Mouse (Mus musculus) hindbrain, embryonic 12.5 days (tissue): ENCODE measurements at regions not wholly inside any gene's neighbourhood (a gene's known extent, or its start where the extent isn't known, plus 50 kb on each side); places are given as distances from the start of the nearest gene placed in this dataset.
"Not testable (repeated sequence)": the region's sequence is repeated elsewhere in the genome, so short reads cannot be mapped to it uniquely, and the experiment has no call there.

Experiments
- ATAC-seq: fragments of 200-750 bp; cut with Nextera tagmentation; 2 replicates; pipeline ENCODE4 v1.8.0; 2017; ENCODE audit warnings: moderate TSS enrichment; ENCODE audit not compliant: low FRiP score
- H3K27ac ChIP-seq: fragments of 300-500 bp; sonication (generic); 2 replicates; pipeline ENCODE4 v1.5.1; 2016; ENCODE audit warnings: mild to moderate bottlenecking
- H3K27me3 ChIP-seq: fragments of 300-500 bp; sonication (generic); 2 replicates; pipeline ENCODE4 v1.6.1; 2016; ENCODE audit warnings: mild to moderate bottlenecking
- H3K36me3 ChIP-seq: fragments of 300-500 bp; sonication (generic); 2 replicates; pipeline ENCODE4 v1.6.1; 2016; ENCODE audit warnings: mild to moderate bottlenecking
- H3K4me1 ChIP-seq: fragments of 300-500 bp; sonication (generic); 2 replicates; pipeline ENCODE4 v1.6.1; 2016
- H3K4me2 ChIP-seq: fragments of 300-500 bp; sonication (generic); replicated peaks from 2 replicates; pipeline ENCODE4 v1.6.1; 2016; ENCODE audit warnings: mild to moderate bottlenecking
- H3K4me3 ChIP-seq: fragments of 300-500 bp; sonication (generic); 2 replicates; pipeline ENCODE4 v1.5.1; 2016; ENCODE audit warnings: mild to moderate bottlenecking
- H3K9ac ChIP-seq: fragments of 300-500 bp; sonication (generic); 2 replicates; pipeline ENCODE4 v1.6.1; 2016; ENCODE audit warnings: mild to moderate bottlenecking, moderate library complexity
- H3K9me3 ChIP-seq: fragments of 300-500 bp; sonication (generic); replicated peaks from 2 replicates; pipeline ENCODE4 v1.6.1; 2016; ENCODE audit warnings: mild to moderate bottlenecking
- WGBS: fragments of 180-500 bp; shearing (Covaris S2); methylation state at CpG from one replicate; pipeline ENCODE4 v1.1.7; 2016; 5-methylcytosine and 5-hydroxymethylcytosine counted together

DNA sequence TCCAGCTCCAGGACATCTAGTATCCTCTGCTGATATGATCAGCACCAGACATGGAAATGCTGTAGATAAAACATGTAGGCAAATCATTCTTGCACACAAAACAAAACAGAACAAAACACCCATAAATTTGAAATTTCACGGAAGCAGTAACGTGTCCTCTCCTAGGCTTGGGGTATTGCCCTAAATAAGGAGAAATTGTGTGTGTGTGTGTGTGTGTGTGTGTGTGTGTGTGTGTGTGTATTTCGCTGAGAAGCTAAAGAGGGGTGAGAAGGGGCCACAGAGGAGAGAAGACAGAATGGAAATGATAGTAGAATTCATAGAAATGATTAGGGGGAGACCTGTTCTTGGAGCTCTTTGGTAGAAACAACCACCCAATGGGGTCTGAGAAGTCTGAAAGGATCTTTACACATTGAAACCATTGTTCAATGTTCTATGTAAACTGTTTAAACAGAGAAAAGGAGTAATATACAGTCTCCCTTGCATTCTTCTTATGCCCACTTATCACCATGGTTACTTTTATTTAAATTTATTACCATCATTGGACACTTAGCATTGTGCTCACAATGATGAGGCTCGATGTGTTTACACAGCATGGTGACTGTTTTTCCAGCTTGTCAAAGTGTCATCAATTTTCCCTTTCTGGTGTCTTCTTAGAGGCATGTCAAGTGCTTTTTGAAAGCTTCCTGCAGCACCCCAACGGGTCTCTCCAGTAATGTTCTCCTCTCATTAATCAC is 317.3 kb upstream of the 4933412E24Rik start:
- Histone ChIP-seq H3K9ac (no peak overlapping the region), H3K27me3 (no peaks in the 10 kb centered on the region), H3K4me2 (no peak overlapping the region), H3K4me1 (no peaks in the 10 kb centered on the region), H3K27ac (no peak overlapping the region), H3K36me3 (no peaks in the 10 kb centered on the region), H3K4me3 (no peak overlapping the region), H3K9me3 (no peaks in the 10 kb centered on the region)
- 59% methylated on average over 5 of the region's 5 CpGs for WGBS
- ATAC-seq = no peak

DNA sequence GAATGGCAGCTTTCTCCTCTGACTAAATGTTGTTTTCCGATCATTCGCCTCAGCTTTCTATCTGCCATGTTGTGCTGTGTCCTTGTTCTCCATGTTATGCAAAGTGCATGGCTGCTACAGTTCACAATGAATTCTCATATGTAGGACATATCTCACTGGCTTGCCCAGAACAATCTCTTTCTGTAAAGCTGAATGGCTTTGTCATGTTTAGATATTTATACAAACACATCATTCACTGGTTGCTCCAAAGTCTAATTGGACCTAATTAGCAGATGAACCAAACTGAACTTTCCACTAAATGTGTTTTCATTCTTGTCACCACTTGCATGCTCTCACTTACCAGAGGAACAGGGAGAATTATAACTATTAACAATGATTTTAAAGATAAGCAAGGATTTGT is 301.2 kb upstream of the 4933412E24Rik start:
- Histone ChIP-seq H3K4me2 (no peak overlapping the region), H3K9me3 (no peaks in the 10 kb centered on the region), H3K36me3 (no peaks in the 10 kb centered on the region), H3K27ac (no peak overlapping the region), H3K27me3 (no peaks in the 10 kb centered on the region), H3K9ac (no peak overlapping the region), H3K4me1 (no peaks in the 10 kb centered on the region), H3K4me3 (no peak overlapping the region)
- ATAC-seq = no peak
- 93% methylated on average over 2 of the region's 2 CpGs for WGBS

DNA sequence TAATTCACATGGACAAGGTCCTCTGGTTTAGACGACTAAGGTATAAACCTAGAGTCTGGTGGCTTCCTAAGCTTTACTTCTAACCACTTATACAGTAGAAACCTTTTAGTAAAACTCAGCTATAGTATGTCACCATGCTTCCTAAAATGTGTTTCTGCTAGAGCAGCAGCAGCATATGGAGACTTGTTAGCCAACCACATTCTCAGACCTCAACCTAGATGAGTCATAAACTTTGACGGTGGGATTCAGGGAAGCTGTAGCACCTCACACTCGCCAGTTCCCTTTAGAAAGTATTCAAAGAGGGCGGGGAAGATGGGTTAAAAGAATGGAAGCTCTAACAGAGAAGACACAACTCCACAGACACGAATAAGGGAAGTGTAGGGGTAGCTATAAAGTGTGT is 298.8 kb upstream of the 4933412E24Rik start:
- WGBS = 79% methylated on average over 5 of the region's 5 CpGs
- no peaks in the 10 kb centered on the region for H3K9me3 ChIP-seq
- H3K27me3 ChIP-seq = no peaks in the 10 kb centered on the region
- H3K27ac ChIP-seq = no peak overlapping the region
- ATAC-seq = no peak
- no peaks in the 10 kb centered on the region for H3K4me1 ChIP-seq
- H3K36me3 ChIP-seq = no peaks in the 10 kb centered on the region
- no peak overlapping the region for H3K4me2 ChIP-seq
- no peak overlapping the region for H3K9ac ChIP-seq
- no peak overlapping the region for H3K4me3 ChIP-seq

DNA sequence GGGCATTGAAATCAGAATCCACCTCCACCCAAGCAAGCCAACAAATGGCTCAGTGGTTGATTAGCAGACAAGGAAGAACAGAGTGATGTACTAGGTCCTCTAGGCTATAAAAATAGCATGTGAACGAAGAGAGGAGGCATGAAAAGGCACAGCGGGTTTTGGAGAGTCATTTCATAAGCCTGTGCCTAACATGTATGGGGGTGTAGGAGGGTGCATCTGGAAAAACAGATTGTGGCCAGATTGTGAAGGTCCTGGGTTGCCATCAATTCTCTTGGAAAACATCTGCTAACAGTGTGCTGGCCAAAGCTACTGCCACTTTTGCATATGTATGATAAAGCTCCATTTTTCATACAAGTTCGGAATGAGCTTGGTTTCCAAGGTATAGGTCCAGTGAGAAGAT is 293.5 kb upstream of the 4933412E24Rik start:
- 80% methylated on average over 3 of the region's 3 CpGs for WGBS
- Histone ChIP-seq H3K9me3 (no peaks in the 10 kb centered on the region), H3K4me1 (no peaks in the 10 kb centered on the region), H3K9ac (no peak overlapping the region), H3K27ac (no peak overlapping the region), H3K27me3 (no peaks in the 10 kb centered on the region), H3K4me2 (no peak overlapping the region), H3K4me3 (no peak overlapping the region), H3K36me3 (no peaks in the 10 kb centered on the region)
- ATAC-seq = no peak

DNA sequence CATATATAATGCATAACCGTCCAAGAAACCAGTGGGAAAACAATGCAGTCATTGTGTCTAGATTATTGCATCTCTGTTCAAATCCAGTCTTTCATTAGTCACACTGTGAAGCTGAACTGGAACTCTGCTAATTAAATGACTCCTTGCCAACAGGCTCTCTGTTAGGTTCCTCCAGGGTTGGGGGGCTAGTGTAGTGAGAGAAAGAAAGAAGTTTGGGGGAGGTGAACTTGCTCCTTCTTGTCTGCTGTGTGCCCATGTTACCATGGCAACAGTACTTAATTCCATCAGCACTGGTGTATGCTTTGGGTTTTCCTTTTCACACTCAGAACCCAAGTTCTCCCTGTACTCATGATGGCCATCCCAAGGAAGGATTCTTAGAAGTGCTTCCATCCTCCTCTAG is 292.6 kb upstream of the 4933412E24Rik start:
- Histone ChIP-seq H3K4me2 (no peak overlapping the region), H3K27ac (no peak overlapping the region), H3K9me3 (no peaks in the 10 kb centered on the region), H3K4me1 (no peaks in the 10 kb centered on the region), H3K36me3 (no peaks in the 10 kb centered on the region), H3K27me3 (no peaks in the 10 kb centered on the region), H3K4me3 (no peak overlapping the region), H3K9ac (no peak overlapping the region)
- 55% methylated on average over 1 of the region's 1 CpGs for WGBS
- ATAC-seq = no peak

DNA sequence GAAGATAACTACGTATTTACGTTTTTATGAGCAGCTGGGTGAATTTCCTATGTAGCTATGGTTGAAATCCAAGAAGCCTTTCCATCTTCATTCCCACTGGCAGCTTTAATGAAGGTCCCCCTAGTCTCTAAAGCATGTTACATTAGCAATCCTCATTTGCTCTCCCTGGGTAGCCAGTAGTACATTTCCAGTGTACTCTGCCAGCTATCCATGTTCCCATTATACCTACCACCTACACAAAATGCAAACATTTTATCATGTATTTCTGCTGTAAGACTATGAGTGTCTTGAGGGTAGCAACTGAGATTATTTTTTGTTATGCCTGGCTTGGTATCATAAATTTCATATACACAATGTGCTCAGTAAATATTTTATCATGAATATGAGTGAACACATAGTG is 291.7 kb upstream of the 4933412E24Rik start:
- Histone ChIP-seq H3K27ac (no peak overlapping the region), H3K4me3 (no peak overlapping the region), H3K9ac (no peak overlapping the region), H3K4me1 (no peaks in the 10 kb centered on the region), H3K4me2 (no peak overlapping the region), H3K27me3 (no peaks in the 10 kb centered on the region), H3K9me3 (no peaks in the 10 kb centered on the region), H3K36me3 (no peaks in the 10 kb centered on the region)
- no peak for ATAC-seq
- 85% methylated on average over 2 of the region's 2 CpGs for WGBS

DNA sequence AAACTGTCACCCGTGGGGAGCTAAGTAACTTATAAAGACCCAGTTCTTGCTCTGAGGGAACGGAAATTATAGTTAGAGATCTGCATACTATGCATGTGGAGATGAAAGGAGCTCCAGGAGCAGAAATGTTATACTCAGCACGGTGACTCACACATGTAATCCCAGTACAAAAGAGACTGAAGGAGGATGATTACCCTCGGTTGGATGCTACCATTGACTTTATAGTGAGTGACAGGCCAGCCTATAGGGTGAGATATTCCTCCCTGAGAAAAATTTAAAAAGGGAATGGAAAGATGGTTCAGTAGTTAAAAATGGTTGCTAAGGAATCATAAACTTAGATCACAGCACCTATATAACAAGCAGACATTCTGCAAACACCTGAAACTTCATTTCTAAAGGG is 287.1 kb upstream of the 4933412E24Rik start:
- 70% methylated on average over 4 of the region's 4 CpGs for WGBS
- no peak overlapping the region for H3K9ac ChIP-seq
- H3K27me3 ChIP-seq = no peaks in the 10 kb centered on the region
- no peak overlapping the region for H3K4me2 ChIP-seq
- no peaks in the 10 kb centered on the region for H3K4me1 ChIP-seq
- no peaks in the 10 kb centered on the region for H3K9me3 ChIP-seq
- ATAC-seq = no peak
- no peaks in the 10 kb centered on the region for H3K36me3 ChIP-seq
- H3K4me3 ChIP-seq = no peak overlapping the region
- no peak overlapping the region for H3K27ac ChIP-seq

DNA sequence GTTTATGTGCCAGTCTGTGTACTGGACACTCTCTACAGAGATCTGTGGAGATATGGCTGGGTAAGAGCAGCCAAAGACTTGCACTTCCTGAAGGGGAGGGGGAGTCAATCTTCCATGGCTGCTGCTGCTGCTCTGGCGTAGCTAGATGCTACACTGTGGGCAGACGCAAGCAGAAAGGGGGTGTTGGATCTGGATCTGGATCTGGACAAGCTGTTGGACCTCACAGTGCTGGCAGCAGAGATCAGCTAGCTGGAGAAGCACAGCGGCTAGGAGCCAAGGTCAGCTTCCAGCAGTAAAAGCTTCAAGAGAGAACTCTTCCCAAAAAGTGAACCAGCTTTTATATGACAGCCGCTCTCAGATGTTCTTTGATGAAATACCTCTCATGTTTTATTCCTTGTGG is 285.5 kb upstream of the 4933412E24Rik start:
- Histone ChIP-seq H3K27ac (no peak overlapping the region), H3K4me1 (no peaks in the 10 kb centered on the region), H3K27me3 (no peaks in the 10 kb centered on the region), H3K4me2 (no peak overlapping the region), H3K9me3 (no peaks in the 10 kb centered on the region), H3K9ac (no peak overlapping the region), H3K36me3 (no peaks in the 10 kb centered on the region), H3K4me3 (no peak overlapping the region)
- WGBS = 85% methylated on average over 4 of the region's 4 CpGs
- no peak for ATAC-seq

DNA sequence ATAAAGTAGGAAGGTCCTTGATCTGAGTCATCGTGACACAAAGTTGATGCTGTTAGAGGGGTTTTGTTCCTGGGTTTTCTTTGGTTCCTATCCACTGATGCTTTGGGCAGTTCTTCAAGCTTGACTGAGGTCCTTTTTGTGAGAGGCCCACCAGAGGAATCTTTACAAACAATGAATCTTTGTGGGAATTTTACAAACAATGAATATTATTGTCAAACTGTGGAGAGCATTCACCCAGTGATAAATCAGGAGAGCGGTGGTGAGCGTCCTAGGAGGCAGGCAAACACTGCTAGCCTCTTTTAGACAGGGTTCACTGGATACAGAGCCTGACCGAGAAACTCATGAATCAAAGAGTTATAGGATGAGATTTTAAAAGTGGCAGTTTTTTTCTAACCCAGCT is 268.9 kb upstream of the 4933412E24Rik start:
- 27% methylated on average over 4 of the region's 4 CpGs for WGBS

DNA sequence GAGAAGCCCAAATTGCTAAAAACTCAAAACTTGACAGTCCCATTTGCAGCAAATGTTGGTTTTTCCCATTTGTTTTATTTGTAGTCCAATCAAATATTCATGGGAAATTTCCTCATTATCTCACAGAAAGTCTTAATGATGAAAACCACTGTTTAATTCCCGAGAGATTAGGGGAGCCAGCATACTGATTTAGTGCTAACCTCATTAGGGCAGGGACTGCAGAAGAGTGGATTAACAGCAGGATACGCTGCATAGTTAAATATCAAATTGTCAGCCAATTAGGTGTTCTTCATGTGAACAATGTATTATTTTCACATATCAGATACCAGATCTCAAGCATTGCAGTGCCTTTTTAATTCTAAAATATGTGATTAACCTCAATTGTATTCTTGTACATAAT is 264.0 kb upstream of the 4933412E24Rik start:
- Histone ChIP-seq H3K27ac (no peak overlapping the region), H3K4me1 (no peaks in the 10 kb centered on the region), H3K4me3 (no peak overlapping the region), H3K27me3 (no peaks in the 10 kb centered on the region), H3K9me3 (no peaks in the 10 kb centered on the region), H3K9ac (no peak overlapping the region), H3K4me2 (no peak overlapping the region), H3K36me3 (no peaks in the 10 kb centered on the region)
- ATAC-seq = peak; percentile 67; the same call in 1 of the 2 replicates
- 74% methylated on average over 2 of the region's 2 CpGs for WGBS

More for the DNA sequence above, 268.9 kb upstream of the 4933412E24Rik start:
- no peaks in the 10 kb centered on the region for H3K9me3 ChIP-seq
- H3K36me3 ChIP-seq = no peaks in the 10 kb centered on the region
- no peak for ATAC-seq
- no peak overlapping the region for H3K4me2 ChIP-seq
- H3K27ac ChIP-seq = no peak overlapping the region
- H3K27me3 ChIP-seq = no peaks in the 10 kb centered on the region
- no peak overlapping the region for H3K9ac ChIP-seq
- H3K4me1 ChIP-seq = no peaks in the 10 kb centered on the region
- H3K4me3 ChIP-seq = no peak overlapping the region

DNA sequence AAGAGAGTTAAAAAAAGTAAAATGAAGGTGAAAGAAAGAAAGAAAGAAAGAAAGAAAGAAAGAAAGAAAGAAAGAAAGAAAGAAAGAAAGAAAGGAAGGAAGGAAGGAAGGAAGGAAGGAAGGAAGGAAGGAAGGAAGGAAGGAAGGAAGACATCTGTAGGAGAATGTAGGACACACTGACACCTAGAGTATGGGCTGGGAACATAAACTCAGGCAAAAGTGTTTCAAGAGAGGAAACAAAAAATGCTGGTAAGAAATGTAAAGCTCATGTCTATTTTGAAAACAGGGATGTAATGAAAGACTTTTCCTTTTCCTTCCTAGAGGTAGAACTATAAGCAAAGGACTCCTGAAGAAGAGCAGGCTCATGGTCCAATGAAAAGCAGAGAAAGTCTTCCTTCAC is 237.2 kb upstream of the 4933412E24Rik start:
- H3K9me3 ChIP-seq, H3K4me1 ChIP-seq, H3K27me3 ChIP-seq, H3K4me3 ChIP-seq, H3K36me3 ChIP-seq, H3K9ac ChIP-seq, H3K4me2 ChIP-seq, H3K27ac ChIP-seq, ATAC-seq: not testable (repeated sequence)

DNA sequence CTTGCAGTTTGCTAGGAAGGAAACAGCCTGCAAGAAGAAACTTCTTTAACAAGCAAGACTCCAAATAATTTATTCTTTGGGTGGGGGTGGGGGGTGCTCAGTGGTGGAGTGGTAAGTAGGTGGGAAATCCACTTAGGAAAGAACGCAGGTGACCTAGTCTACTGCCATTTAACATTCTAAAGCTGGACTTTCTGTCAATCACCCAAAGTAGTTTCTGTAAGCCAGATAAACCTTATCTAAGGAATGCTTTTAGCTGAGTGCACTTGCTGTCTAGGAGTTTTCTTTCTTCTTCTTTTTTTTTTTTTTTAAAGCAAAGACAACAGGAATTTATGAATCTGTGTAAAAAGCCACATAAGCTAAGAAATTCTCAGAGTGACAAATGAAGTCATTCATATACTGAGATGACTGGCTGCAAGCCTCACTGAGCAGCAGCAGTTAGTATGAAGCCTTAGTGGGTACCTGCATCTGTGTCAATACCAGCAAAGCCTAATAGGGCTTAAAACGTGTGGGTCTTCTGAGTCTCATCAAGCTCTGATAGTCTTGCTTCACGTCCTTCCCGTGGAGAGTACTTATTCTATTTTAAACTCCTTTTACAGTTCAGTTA is 210.0 kb upstream of the 4933412E24Rik start:
- WGBS = 70% methylated on average over 4 of the region's 4 CpGs
- no peak overlapping the region for H3K4me3 ChIP-seq
- no peaks in the 10 kb centered on the region for H3K27me3 ChIP-seq
- H3K27ac ChIP-seq = no peak overlapping the region
- no peaks in the 10 kb centered on the region for H3K4me1 ChIP-seq
- ATAC-seq = no peak
- no peaks in the 10 kb centered on the region for H3K36me3 ChIP-seq
- no peaks in the 10 kb centered on the region for H3K9me3 ChIP-seq
- H3K4me2 ChIP-seq = no peak overlapping the region
- no peak overlapping the region for H3K9ac ChIP-seq

DNA sequence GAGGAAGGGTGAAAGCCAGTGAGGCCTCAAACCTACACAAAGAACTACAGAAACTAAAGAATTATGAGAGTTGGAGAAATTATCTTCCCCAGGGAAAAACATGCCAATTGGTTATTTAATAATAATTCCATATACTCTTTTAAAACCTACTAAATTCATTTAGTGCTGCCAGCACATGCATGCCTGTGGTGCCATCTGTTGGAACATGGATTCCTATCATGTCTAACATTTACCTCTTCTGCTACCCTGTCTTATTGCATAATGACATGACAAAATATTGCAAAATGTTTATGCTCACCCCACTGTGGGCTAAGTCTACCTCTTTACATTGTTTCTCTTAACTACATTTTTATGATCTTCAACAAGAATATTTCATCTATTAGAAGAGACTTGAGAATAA is 178.7 kb upstream of the 4933412E24Rik start:
- no peak overlapping the region for H3K9ac ChIP-seq
- H3K36me3 ChIP-seq = no peaks in the 10 kb centered on the region
- no peak overlapping the region for H3K4me3 ChIP-seq
- no peak overlapping the region for H3K27ac ChIP-seq
- no peak for ATAC-seq
- no peaks in the 10 kb centered on the region for H3K27me3 ChIP-seq
- no peaks in the 10 kb centered on the region for H3K9me3 ChIP-seq
- H3K4me2 ChIP-seq = no peak overlapping the region
- no peaks in the 10 kb centered on the region for H3K4me1 ChIP-seq
